ENCODE assay signal across 16 mouse cellular contexts in genomic region chr3:133082736-133083135, GRCm38 (mm10).
"Had no signal": no experiment of that assay in that cellular context is flagged by ENCODE, and none has a peak within 500 bp of the region (broad histone marks: within the 10 kb centered on the region; RNA-seq: fewer than 3 reads in every experiment).

No protein-coding gene starts in this region.

- H3K4me3 ChIP-seq: neural tube, embryonic 13.5 days; neural tube, embryonic 15.5 days; stomach, embryonic 15.5 days had no signal

- H3K4me2 ChIP-seq: neural tube, embryonic 13.5 days; neural tube, embryonic 15.5 days; stomach, embryonic 15.5 days had no signal

- H3K4me1 ChIP-seq: neural tube, embryonic 13.5 days; neural tube, embryonic 15.5 days; stomach, embryonic 15.5 days had no signal

- H3K9ac ChIP-seq: neural tube, embryonic 13.5 days; neural tube, embryonic 15.5 days; stomach, embryonic 15.5 days had no signal

- H3K27ac ChIP-seq: neural tube, embryonic 13.5 days; neural tube, embryonic 15.5 days; stomach, embryonic 15.5 days; stomach, postnatal 0 days had no signal

- H3K9me3 ChIP-seq: neural tube, embryonic 13.5 days; neural tube, embryonic 15.5 days; stomach, embryonic 15.5 days had no signal

- H3K27me3 ChIP-seq: neural tube, embryonic 13.5 days; neural tube, embryonic 15.5 days; stomach, embryonic 15.5 days had no signal

- DNase-seq: retina, postnatal 1 day; right cerebral cortex, adult 18-20 months; right cerebral cortex, postnatal 14 days; right cerebral cortex, postnatal 25 days; right cerebral cortex, postnatal 4 days; spleen, adult 18-20 months; thymus, adult 18-20 months; thymus, adult 2 months; thymus, postnatal 14 days; thymus, postnatal 25 days; thymus, postnatal 36 days; thymus, postnatal 4 days had no signal
